Mouse (Mus musculus): Measurements from ENCODE around the gene Trim8. TPM values are rescaled to one million over a fixed set of nuclear protein-coding genes. Genes with fewer than 3 reads are reported as not detected.
A peak's percentile ranks its signal among the peaks of the same experiment; 100 is the strongest.

Gene Trim8
- polyA plus RNA-seq, 1 experiment: 14.2 TPM

- Histone ChIP-seq H3K9ac (ENCODE audit: low read depth, poor library complexity, severe bottlenecking) (no peak overlapping the region), H3K9me3 (replicated peaks; ENCODE audit: control insufficient read depth, insufficient read depth, low read length, poor library complexity, severe bottlenecking) (no peaks in the 10 kb centered on the region), H3K4me1 (ENCODE audit: control insufficient read depth, insufficient read depth, low read length) (peaks cover 10% of the 10 kb centered on the region), H3K36me3 (ENCODE audit: control insufficient read depth, insufficient read depth, low read length, poor library complexity, severe bottlenecking) (peaks cover 19% of the 10 kb centered on the region), H3K27ac (ENCODE audit: insufficient read depth, low read length) (no peak overlapping the region), H3K4me3 (ENCODE audit: low read depth, low read length) (peak overlapping the region; percentile 1; the same call in 1 of the 2 replicates), H3K27me3 (ENCODE audit: control insufficient read depth, insufficient read depth, low read length, poor library complexity, severe bottlenecking) (no peaks in the 10 kb centered on the region)
- TF ChIP-seq POLR2A (IDR thresholded peaks at IDR 0.05; ENCODE audit: insufficient read depth, low read length): no peak
- no peak for TF ChIP-seq CTCF (IDR thresholded peaks at IDR 0.05; ENCODE audit: low read depth, low read length)
- TF ChIP-seq EP300 (IDR thresholded peaks at IDR 0.05; ENCODE audit: insufficient read depth, low read depth, low read length): no peak
These were observed 13.9 kb downstream of the Trim8 start for GRCm38 (mm10) chr19:46515287-46515821.

DNA sequence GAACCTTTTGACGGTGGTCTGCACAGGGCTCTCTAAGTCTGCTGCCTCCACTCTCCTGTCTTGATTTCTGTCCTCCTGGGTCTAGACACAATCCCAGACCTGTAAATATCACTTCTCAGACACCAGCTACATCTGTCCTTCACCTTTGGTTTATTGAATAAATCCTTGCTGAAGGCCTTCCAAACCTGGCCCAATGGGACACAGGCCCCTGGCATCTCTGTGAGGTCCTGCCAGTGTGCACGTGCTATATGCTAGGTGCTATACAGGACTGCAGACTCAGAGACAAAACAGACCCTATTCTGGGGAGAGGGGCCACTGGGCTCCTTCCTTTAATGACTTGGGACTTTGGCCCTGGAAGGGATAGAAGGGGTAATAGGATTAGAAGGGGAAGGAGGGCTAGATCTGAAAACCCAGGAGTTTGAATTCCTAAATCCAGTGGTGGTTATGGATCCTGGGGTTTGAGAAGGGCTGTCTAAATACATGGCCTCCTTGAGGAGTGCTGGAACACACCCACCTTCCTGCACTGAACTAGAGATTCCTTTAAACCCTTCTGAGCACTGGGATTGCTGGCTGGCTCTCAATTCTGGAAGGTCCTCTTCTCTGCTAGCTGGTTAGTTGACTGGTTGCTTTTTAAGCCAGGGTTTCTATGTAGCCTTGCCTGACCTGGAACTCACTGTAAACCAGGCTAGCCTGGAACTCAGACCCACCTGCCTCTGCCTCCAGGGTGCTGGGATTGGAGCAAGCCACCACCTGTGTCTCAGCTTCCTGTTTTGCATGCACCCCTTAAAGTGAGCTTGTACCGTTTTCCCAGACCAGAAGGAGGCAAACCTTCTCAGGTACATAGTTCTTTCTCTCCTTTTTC, 15.4 kb downstream of the Trim8 start:
- peaks cover 15% of the 10 kb centered on the region for H3K36me3 ChIP-seq (ENCODE audit: control insufficient read depth, insufficient read depth, low read length, poor library complexity, severe bottlenecking)
- TF ChIP-seq CTCF (IDR thresholded peaks at IDR 0.05; ENCODE audit: low read depth, low read length): no peak
- no peak for TF ChIP-seq EP300 (IDR thresholded peaks at IDR 0.05; ENCODE audit: insufficient read depth, low read depth, low read length)
- TF ChIP-seq POLR2A (IDR thresholded peaks at IDR 0.05; ENCODE audit: insufficient read depth, low read length): no peak
- peak overlapping the region; percentile 5 for H3K27ac ChIP-seq (ENCODE audit: insufficient read depth, low read length)
- H3K4me3 ChIP-seq (ENCODE audit: low read depth, low read length): no peak overlapping the region
- H3K9me3 ChIP-seq (replicated peaks; ENCODE audit: control insufficient read depth, insufficient read depth, low read length, poor library complexity, severe bottlenecking): no peaks in the 10 kb centered on the region
- no peak overlapping the region for H3K9ac ChIP-seq (ENCODE audit: low read depth, poor library complexity, severe bottlenecking)
- peaks cover 10% of the 10 kb centered on the region for H3K4me1 ChIP-seq (ENCODE audit: control insufficient read depth, insufficient read depth, low read length)
- no peaks in the 10 kb centered on the region for H3K27me3 ChIP-seq (ENCODE audit: control insufficient read depth, insufficient read depth, low read length, poor library complexity, severe bottlenecking)

- H3K4me1 ChIP-seq (ENCODE audit: control insufficient read depth, insufficient read depth, low read length): peaks cover 12% of the 10 kb centered on the region
- no peaks in the 10 kb centered on the region for H3K9me3 ChIP-seq (replicated peaks; ENCODE audit: control insufficient read depth, insufficient read depth, low read length, poor library complexity, severe bottlenecking)
- peaks cover 15% of the 10 kb centered on the region for H3K36me3 ChIP-seq (ENCODE audit: control insufficient read depth, insufficient read depth, low read length, poor library complexity, severe bottlenecking)
- no peaks in the 10 kb centered on the region for H3K27me3 ChIP-seq (ENCODE audit: control insufficient read depth, insufficient read depth, low read length, poor library complexity, severe bottlenecking)
- peak overlapping the region; percentile 10; the same call in 1 of the 2 replicates for H3K27ac ChIP-seq (ENCODE audit: insufficient read depth, low read length)
- peak overlapping the region; percentile 20 for H3K9ac ChIP-seq (ENCODE audit: low read depth, poor library complexity, severe bottlenecking)
- no peak overlapping the region for H3K4me3 ChIP-seq (ENCODE audit: low read depth, low read length)
- TF ChIP-seq EP300 (IDR thresholded peaks at IDR 0.05; ENCODE audit: insufficient read depth, low read depth, low read length) (no peak), CTCF (IDR thresholded peaks at IDR 0.05; ENCODE audit: low read depth, low read length) (no peak), POLR2A (IDR thresholded peaks at IDR 0.05; ENCODE audit: insufficient read depth, low read length) (no peak)
These were observed 16.2 kb downstream of the Trim8 start for GRCm38 (mm10) chr19:46517529-46518351.

DNA sequence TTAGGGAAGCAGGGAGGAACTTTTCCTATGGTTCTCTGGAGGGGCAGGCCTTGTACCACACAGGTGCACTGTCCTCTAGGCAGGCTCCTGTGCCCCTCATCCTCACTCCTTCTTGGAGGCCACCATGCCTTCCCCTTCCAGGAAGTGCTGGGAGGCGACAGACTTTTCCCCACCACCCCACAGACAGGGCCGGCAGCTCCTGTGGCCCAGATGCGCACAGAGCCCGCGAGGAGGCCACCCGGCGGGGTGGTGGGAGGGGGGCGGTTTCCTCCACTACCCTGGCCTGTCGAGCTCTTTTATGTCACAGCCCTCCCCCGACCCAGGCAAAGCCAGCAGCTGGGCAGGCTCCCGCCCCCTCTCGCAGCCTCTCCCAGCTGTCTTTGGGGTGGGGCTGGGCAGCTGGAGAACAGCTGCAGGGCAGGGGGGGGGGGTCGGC, 16.9 kb downstream of the Trim8 start:
- H3K27me3 ChIP-seq (ENCODE audit: control insufficient read depth, insufficient read depth, low read length, poor library complexity, severe bottlenecking): no peaks in the 10 kb centered on the region
- peaks cover 10% of the 10 kb centered on the region for H3K4me1 ChIP-seq (ENCODE audit: control insufficient read depth, insufficient read depth, low read length)
- no peaks in the 10 kb centered on the region for H3K9me3 ChIP-seq (replicated peaks; ENCODE audit: control insufficient read depth, insufficient read depth, low read length, poor library complexity, severe bottlenecking)
- peaks cover 15% of the 10 kb centered on the region for H3K36me3 ChIP-seq (ENCODE audit: control insufficient read depth, insufficient read depth, low read length, poor library complexity, severe bottlenecking)
- peak; percentile 66; the same call in 1 of the 2 replicates for TF ChIP-seq EP300 (IDR thresholded peaks at IDR 0.05; ENCODE audit: insufficient read depth, low read depth, low read length)
- no peak for TF ChIP-seq CTCF (IDR thresholded peaks at IDR 0.05; ENCODE audit: low read depth, low read length)
- no peak for TF ChIP-seq POLR2A (IDR thresholded peaks at IDR 0.05; ENCODE audit: insufficient read depth, low read length)
- peak overlapping the region; percentile 24; the same call in 1 of the 2 replicates for H3K4me3 ChIP-seq (ENCODE audit: low read depth, low read length)
- peak overlapping the region; percentile 20 for H3K9ac ChIP-seq (ENCODE audit: low read depth, poor library complexity, severe bottlenecking)
- H3K27ac ChIP-seq (ENCODE audit: insufficient read depth, low read length): peak overlapping the region; percentile 76

DNA sequence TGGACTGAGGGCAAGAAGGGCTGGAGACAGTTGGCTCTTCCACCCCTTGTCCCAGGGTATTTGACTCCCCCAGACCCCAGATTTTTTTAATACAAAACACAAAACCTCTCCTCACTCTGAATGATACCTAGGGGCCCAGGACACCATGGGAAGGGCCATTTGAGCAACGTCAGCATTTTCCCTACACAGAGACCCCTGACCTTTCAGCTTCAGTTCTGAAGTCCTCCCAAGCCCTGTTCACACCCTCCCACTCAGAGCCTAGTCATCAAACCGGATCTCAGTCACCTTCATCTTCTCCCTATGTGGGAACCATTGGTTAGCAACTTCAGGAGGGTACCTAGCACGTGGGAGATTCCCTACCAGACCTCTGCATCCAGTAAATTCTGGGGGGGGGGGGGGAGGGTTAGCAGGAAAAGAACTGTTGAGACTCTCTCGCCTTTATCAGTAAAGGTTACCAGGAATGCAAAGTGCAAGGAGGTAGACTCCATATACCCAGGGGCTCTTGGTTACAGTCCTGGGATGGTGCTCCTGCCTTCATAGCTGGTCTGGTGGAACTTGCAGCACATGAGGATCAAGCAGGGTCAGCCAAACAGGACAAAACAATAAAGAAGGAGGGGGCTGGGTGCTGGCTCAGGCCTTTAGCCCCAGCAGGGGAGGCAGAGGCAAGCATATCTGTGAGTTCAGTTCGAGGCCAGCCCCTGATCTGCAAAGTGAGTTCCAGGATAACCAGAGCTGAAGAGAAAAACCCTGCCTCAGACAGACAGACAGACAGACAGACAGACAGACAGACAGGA, 17.5 kb downstream of the Trim8 start:
- Histone ChIP-seq H3K4me3 (ENCODE audit: low read depth, low read length) (no peak overlapping the region), H3K27ac (ENCODE audit: insufficient read depth, low read length) (peak overlapping the region; percentile 13), H3K4me1 (ENCODE audit: control insufficient read depth, insufficient read depth, low read length) (peaks cover 10% of the 10 kb centered on the region), H3K9ac (ENCODE audit: low read depth, poor library complexity, severe bottlenecking) (no peak overlapping the region), H3K36me3 (ENCODE audit: control insufficient read depth, insufficient read depth, low read length, poor library complexity, severe bottlenecking) (peaks cover 11% of the 10 kb centered on the region), H3K9me3 (replicated peaks; ENCODE audit: control insufficient read depth, insufficient read depth, low read length, poor library complexity, severe bottlenecking) (no peaks in the 10 kb centered on the region), H3K27me3 (ENCODE audit: control insufficient read depth, insufficient read depth, low read length, poor library complexity, severe bottlenecking) (no peaks in the 10 kb centered on the region)
- TF ChIP-seq CTCF (IDR thresholded peaks at IDR 0.05; ENCODE audit: low read depth, low read length): no peak
- TF ChIP-seq EP300 (IDR thresholded peaks at IDR 0.05; ENCODE audit: insufficient read depth, low read depth, low read length): no peak
- no peak for TF ChIP-seq POLR2A (IDR thresholded peaks at IDR 0.05; ENCODE audit: insufficient read depth, low read length)
